Mouse (Mus musculus) thymus, adult 2 months (tissue): ENCODE data around the gene Gpr146. TPM values are rescaled to one million over a fixed set of nuclear protein-coding genes. Genes with fewer than 3 reads are reported as not detected.
A peak's percentile ranks its signal among the peaks of the same experiment; 100 is the strongest.

ENCODE experiments used
- DNase-seq: peaks from one replicate; pipeline ENCODE4 v3.0.0; 2021
- H3K27ac ChIP-seq: fragments of 200-500 bp; 2 replicates; pipeline ENCODE4 v1.5.1; 2012; ENCODE audit warnings: low read length, control low read depth; ENCODE audit not compliant: control insufficient read depth, insufficient read depth
- H3K27me3 ChIP-seq: fragments of 200-500 bp; 2 replicates; pipeline ENCODE4 v1.6.1; 2012; ENCODE audit warnings: mild to moderate bottlenecking, low read length, moderate library complexity, mixed read lengths; ENCODE audit not compliant: control insufficient read depth, insufficient read depth
- H3K36me3 ChIP-seq: fragments of 200-500 bp; 2 replicates; pipeline ENCODE4 v1.6.1; 2012; ENCODE audit warnings: mild to moderate bottlenecking, low read length, moderate library complexity; ENCODE audit not compliant: control insufficient read depth, insufficient read depth
- H3K4me1 ChIP-seq: fragments of 200-500 bp; replicated peaks from 2 replicates; pipeline ENCODE4 v1.6.1; 2012; ENCODE audit warnings: low read length; ENCODE audit not compliant: control insufficient read depth, insufficient read depth
- H3K4me3 ChIP-seq: fragments of 200-500 bp; 2 replicates; pipeline ENCODE4 v1.5.1; 2012; ENCODE audit warnings: mild to moderate bottlenecking, low read length, control low read depth, moderate library complexity; ENCODE audit not compliant: control insufficient read depth, insufficient read depth
- CTCF ChIP-seq: fragments of 200-500 bp; IDR thresholded peaks from 2 replicates; pipeline ENCODE4 v1.5.1; 2012; ENCODE audit warnings: mild to moderate bottlenecking, control low read depth, low read length, moderate library complexity, borderline replicate concordance; ENCODE audit not compliant: control insufficient read depth, poor library complexity, insufficient read depth; ENCODE audit errors: extremely low read depth
- POLR2A ChIP-seq: fragments of 200-500 bp; IDR thresholded peaks from 2 replicates; pipeline ENCODE4 v1.6.1; 2012; ENCODE audit warnings: mild to moderate bottlenecking, low read length, control low read depth, moderate library complexity; ENCODE audit not compliant: control insufficient read depth, poor library complexity, insufficient read depth; ENCODE audit errors: extremely low read depth
- WGBS: fragments of 180-500 bp; shearing (Covaris S2); methylation state at CpG from one replicate; pipeline ENCODE4 v1.1.7; 2018; 5-methylcytosine and 5-hydroxymethylcytosine counted together
- polyA plus RNA-seq: library from polyadenylated mRNA; depleted of rRNA; stranded (reverse); fragments of >200 nt; gene quantifications from 2 replicates; pipeline ENCODE4 v1.2.3, GENCODE M21; 2012

The Gpr146 gene
- polyA plus RNA-seq, 1 experiment, result 40.1 TPM

DNA sequence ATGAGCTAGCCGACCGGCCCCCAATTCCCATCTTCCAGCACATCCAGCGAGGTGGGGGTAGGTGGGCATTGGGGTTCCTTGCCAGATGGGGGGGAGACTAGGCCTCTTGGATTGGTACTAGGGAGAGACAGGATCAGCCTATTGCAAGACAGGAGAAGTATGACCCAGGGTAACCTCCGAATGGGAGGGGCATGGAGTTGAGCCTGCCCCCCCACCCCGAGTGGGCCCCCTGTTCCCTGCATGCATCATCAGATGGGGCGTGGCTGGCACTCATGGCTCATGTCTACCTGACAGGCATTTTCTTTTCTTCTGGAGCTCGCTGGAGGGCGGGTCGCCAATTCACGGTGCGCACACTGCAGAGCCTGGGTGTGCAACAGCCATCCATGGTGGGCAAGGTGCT is 23.6 kb upstream of the Gpr146 start:
- 94% methylated on average over 11 of the region's 11 CpGs for WGBS
- no peak overlapping the region for H3K27ac ChIP-seq
- no peak for DNase-seq
- no peaks in the 10 kb centered on the region for H3K4me1 ChIP-seq
- no peaks in the 10 kb centered on the region for H3K36me3 ChIP-seq
- H3K27me3 ChIP-seq, result no peaks in the 10 kb centered on the region
- no peak overlapping the region for H3K4me3 ChIP-seq
- TF ChIP-seq CTCF, result no peak
- TF ChIP-seq POLR2A, result no peak

DNA sequence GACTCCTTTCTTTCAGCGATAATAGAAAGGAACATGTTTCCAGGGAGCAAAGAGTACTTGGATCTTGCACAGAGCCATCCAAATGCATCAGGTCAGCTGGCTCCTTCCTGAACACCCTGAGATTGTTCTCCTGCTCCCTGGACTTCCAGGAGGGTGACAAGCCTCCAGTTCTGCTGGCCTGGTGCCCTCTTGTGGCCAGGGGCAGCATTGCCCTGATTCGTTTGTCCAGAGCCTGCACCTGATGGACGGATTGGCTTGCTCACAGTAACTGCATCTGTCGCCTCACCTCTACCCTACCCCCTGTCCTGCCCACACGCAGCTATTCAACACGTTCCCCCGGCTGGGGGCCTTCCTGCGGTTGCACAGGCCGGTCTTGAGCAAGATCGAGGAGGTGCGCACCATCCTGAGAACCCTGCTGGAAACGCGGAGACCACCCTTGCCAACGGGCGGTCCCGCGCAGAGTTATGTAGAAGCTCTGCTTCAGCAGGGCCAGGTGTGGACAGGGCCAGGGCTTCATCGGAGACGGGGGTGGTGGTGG is 22.2 kb upstream of the Gpr146 start:
- DNase-seq, result peak; percentile 75
- no peaks in the 10 kb centered on the region for H3K27me3 ChIP-seq
- no peaks in the 10 kb centered on the region for H3K36me3 ChIP-seq
- WGBS, result 39% methylated on average over 19 of the region's 19 CpGs
- H3K4me1 ChIP-seq, result no peaks in the 10 kb centered on the region
- TF ChIP-seq CTCF, result peak; percentile 95
- TF ChIP-seq POLR2A, result no peak
- no peak overlapping the region for H3K4me3 ChIP-seq
- H3K27ac ChIP-seq, result no peak overlapping the region

DNA sequence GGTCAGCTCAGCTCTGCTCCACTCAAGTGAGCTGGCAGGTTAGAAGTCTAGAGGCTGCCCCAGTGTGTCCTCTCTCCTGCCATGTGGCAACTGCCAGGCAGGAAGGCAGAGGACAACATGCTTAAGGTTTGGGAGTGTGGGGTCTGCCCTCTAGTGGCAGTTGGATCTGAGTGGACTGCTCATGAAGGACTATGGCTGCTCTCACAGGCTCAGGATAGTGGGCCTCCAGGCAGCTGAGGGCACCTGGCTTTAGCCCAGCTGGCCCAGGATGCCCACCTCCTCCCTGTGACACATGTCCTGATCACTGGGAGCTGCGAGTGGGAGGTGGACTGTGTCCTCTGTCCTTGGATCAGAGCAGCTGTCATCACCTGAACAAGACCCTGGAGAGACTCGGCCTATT is 18.8 kb upstream of the Gpr146 start:
- H3K4me1 ChIP-seq, result no peaks in the 10 kb centered on the region
- no peak overlapping the region for H3K27ac ChIP-seq
- 95% methylated on average over 2 of the region's 2 CpGs for WGBS
- TF ChIP-seq POLR2A (no peak), CTCF (peak; percentile 59; the same call in 1 of the 2 replicates)
- no peak overlapping the region for H3K4me3 ChIP-seq
- DNase-seq, result peak; percentile 52
- no peaks in the 10 kb centered on the region for H3K36me3 ChIP-seq
- H3K27me3 ChIP-seq, result no peaks in the 10 kb centered on the region

DNA sequence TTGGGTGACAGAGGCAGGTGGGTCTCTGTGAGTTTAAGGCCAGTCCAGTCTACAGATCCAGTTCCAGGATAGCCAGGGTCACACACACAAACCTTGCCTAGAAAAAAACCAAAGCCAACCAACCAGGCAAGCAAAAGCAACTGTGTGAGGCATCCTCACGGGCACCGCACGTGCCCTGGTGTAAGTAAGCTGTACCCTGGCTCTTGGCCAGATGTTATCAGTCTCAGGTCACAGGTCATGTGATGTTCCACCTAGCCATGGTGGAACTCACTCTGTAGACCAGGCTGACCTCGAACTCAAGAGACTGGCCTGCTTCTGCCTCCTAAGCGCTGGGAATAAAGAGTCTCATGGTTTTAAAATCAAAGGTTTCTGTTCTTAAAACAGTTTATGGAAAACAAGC is 18.3 kb upstream of the Gpr146 start:
- peaks cover under 1% of the 10 kb centered on the region for H3K4me1 ChIP-seq
- no peaks in the 10 kb centered on the region for H3K36me3 ChIP-seq
- no peaks in the 10 kb centered on the region for H3K27me3 ChIP-seq
- no peak for TF ChIP-seq CTCF
- TF ChIP-seq POLR2A, result no peak
- no peak overlapping the region for H3K4me3 ChIP-seq
- H3K27ac ChIP-seq, result no peak overlapping the region
- DNase-seq, result no peak
- WGBS, result 95% methylated on average over 5 of the region's 5 CpGs

DNA sequence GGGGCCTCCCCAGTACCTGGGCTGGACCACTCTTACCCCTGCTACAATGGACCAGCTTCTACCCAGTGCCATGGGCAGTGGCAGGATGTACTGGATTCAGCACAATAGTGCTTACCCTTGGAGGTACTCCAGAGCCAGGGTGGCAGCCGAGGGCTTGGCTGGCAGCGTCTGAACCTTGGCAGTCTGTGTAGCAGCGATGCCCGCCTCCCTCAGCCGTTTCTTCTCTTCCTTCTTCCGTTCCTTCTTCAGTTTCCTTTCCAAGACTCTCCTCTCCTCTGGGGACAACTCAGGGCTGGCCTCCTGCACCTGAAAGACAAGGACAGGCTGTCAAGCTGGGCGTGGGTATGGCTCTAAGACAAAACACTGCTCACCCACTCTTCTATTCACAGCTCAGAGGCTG is 13.6 kb upstream of the Gpr146 start:
- 60% methylated on average over 7 of the region's 7 CpGs for WGBS
- Histone ChIP-seq H3K4me1 (peaks cover 29% of the 10 kb centered on the region), H3K36me3 (no peaks in the 10 kb centered on the region), H3K4me3 (no peak overlapping the region), H3K27me3 (no peaks in the 10 kb centered on the region), H3K27ac (no peak overlapping the region)
- DNase-seq, result no peak
- no peak for TF ChIP-seq POLR2A
- no peak for TF ChIP-seq CTCF

DNA sequence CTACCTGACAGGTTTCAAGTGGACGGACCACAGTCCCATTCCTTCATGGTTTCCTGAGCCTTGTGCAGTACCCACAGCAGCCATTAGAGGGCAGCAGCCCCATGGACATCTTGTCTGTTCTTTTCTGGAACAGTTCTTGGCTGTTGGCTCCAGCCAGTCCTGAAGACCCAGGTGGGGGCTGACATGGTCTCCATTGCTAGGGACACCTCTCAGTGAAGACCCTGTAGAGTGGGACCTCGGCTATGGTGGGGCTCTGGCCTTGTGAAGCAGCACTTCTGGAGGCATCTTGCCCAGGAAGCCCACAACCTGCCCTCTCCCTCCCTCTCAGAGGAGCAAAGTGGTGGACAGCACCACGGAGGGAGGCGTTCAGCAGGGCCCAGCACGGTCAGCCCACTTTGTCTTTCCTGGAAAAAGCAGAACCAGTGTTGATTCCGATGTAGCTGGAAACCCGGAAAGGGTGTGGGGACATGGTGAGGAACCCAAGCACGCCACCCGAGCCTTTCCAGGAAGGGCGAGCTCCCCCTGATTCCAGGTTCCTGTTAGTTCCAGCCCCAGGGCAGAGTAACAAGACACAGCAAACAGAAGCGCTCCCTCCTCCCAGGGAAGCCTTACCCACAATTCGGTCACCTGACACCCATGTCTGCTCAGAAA is 13.1 kb upstream of the Gpr146 start:
- peak; percentile 87 for DNase-seq
- peaks cover 31% of the 10 kb centered on the region for H3K4me1 ChIP-seq
- H3K27me3 ChIP-seq, result no peaks in the 10 kb centered on the region
- TF ChIP-seq CTCF, result peak; percentile 68; the same call in 1 of the 2 replicates
- no peak for TF ChIP-seq POLR2A
- H3K4me3 ChIP-seq, result no peak overlapping the region
- no peaks in the 10 kb centered on the region for H3K36me3 ChIP-seq
- no peak overlapping the region for H3K27ac ChIP-seq
- WGBS, result 24% methylated on average over 12 of the region's 12 CpGs
